ENCODE assay signal across 13 mouse cellular contexts in the genomic region with DNA sequence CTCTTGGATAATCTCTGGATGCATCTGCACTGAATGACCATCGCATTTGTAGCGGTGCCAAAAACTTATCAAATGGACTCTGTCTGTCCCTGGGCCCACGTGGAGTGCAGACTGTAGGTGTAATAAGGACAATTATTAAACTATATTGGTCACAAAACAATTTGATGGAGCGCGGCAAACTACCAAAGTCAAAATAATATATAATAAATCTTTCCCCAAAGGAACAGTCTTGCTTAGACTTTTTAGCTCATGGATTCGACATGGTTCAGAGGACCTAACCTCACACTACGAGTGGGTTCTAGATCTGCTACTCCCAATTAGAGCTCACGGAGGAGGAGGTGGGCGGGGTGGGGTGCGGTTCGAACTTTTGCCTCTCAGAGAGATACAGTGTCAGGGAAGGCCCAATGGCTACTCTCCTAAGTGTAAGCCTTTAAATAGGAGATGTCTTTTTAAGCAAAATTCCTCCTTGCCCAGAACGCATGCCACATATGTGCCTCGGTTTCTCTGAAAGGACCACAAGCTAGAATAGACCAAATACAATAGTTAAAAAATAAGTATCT. TPM values are rescaled to one million over a fixed set of nuclear protein-coding genes. Genes with fewer than 3 reads are reported as not detected.
DNase-seq lines count a peak whose midpoint lies in the region; ATAC-seq and TF ChIP-seq lines count a peak whose summit lies in the region.
"Had no signal": no experiment of that assay in that cellular context is flagged by ENCODE, and none has a peak within 500 bp of the region (broad histone marks: within the 10 kb centered on the region; RNA-seq: fewer than 3 reads in every experiment).

No protein-coding gene starts in this region.

- peak overlapping the region; percentile 77 for H3K4me2 ChIP-seq in forebrain, embryonic 14.5 days (ENCODE audit: low read length)

- TF ChIP-seq POLR2A in heart, adult 2 months (IDR thresholded peaks at IDR 0.05; ENCODE audit: insufficient read depth, low read depth, low read length) = no peak
- TF ChIP-seq POLR2A in MEL (IDR thresholded peaks at IDR 0.05; ENCODE audit: control insufficient read depth in 1 of 2, insufficient read depth in 1 of 2, low read depth in 1 of 2, low read length in 2 of 2, poor library complexity in 1 of 2) = no peak

- no peak for ATAC-seq in forebrain, embryonic 14.5 days
- no peak for ATAC-seq in erythroid progenitor cell, adult 5-6 weeks (replicated peaks; ENCODE audit: low FRiP score, poor library complexity, severe bottlenecking)
- ATAC-seq: CD4-positive, CD25-positive, alpha-beta regulatory T cell, adult 4 months had no signal

- H3K79me2 ChIP-seq in heart, adult 2 months (replicated peaks; ENCODE audit: control insufficient read depth, insufficient read depth, low read length) = no peaks in the 10 kb centered on the region
- peaks cover 40% of the 10 kb centered on the region for H3K79me2 ChIP-seq in MEL (ENCODE audit: control insufficient read depth, insufficient read depth, low read length, poor library complexity)

- peak overlapping the region; percentile 71; the same call in 1 of the 2 replicates for H3K4me3 ChIP-seq in heart, embryonic 10.5 days
- no peak overlapping the region for H3K4me3 ChIP-seq in heart, adult 2 months
- peak overlapping the region; percentile 72 to 94 for H3K4me3 ChIP-seq in MEL (ENCODE audit: control insufficient read depth in 1 of 2, insufficient read depth in 1 of 2, low read depth in 2 of 2, low read length in 2 of 2)
- H3K4me3 ChIP-seq in forebrain, embryonic 14.5 days (ENCODE audit: low read depth, low read length) = peak overlapping the region; percentile 62
- H3K4me3 ChIP-seq in midbrain, embryonic 10.5 days = peak overlapping the region; percentile 80

- no peak overlapping the region for H3K9ac ChIP-seq in heart, adult 2 months (ENCODE audit: low read depth, low read length)
- peak overlapping the region; percentile 93 for H3K9ac ChIP-seq in MEL (ENCODE audit: control insufficient read depth, low read depth, low read length, poor library complexity, severe bottlenecking)
- peak overlapping the region; percentile 55 for H3K9ac ChIP-seq in forebrain, embryonic 14.5 days (ENCODE audit: low read length)

- no peak for TF ChIP-seq CTCF in heart, adult 2 months (IDR thresholded peaks at IDR 0.05)
- no peak for TF ChIP-seq CTCF in MEL (IDR thresholded peaks at IDR 0.05 in 2 of 3, conservative IDR thresholded peaks at IDR 0.05 in 1 of 3; ENCODE audit: control insufficient read depth in 1 of 3, insufficient read depth in 1 of 3, low read depth in 2 of 3, low read length in 3 of 3, poor library complexity in 1 of 3, severe bottlenecking in 1 of 3)

- no peaks in the 10 kb centered on the region for H3K9me3 ChIP-seq in heart, embryonic 10.5 days
- H3K9me3 ChIP-seq in MEL (replicated peaks; ENCODE audit: insufficient read depth, low read length) = no peaks in the 10 kb centered on the region
- no peaks in the 10 kb centered on the region for H3K9me3 ChIP-seq in forebrain, embryonic 14.5 days (replicated peaks; ENCODE audit: control insufficient read depth, low read length)
- H3K9me3 ChIP-seq in midbrain, embryonic 10.5 days (replicated peaks) = no peaks in the 10 kb centered on the region

- H3K27me3 ChIP-seq in heart, embryonic 10.5 days (ENCODE audit: insufficient read depth, poor library complexity, severe bottlenecking) = peaks cover 98% of the 10 kb centered on the region
- peaks cover 39% of the 10 kb centered on the region for H3K27me3 ChIP-seq in heart, adult 2 months (ENCODE audit: control insufficient read depth, insufficient read depth, low read length)
- no peaks in the 10 kb centered on the region for H3K27me3 ChIP-seq in MEL (ENCODE audit: control insufficient read depth in 1 of 2, insufficient read depth in 2 of 2, low read length in 2 of 2)
- peaks cover 40% of the 10 kb centered on the region for H3K27me3 ChIP-seq in forebrain, embryonic 14.5 days (replicated peaks; ENCODE audit: control insufficient read depth, insufficient read depth, low read length)
- H3K27me3 ChIP-seq in midbrain, embryonic 10.5 days (ENCODE audit: low read depth, poor library complexity, severe bottlenecking) = peaks cover 100% of the 10 kb centered on the region

- H3K4me1 ChIP-seq in heart, embryonic 10.5 days = peaks cover 25% of the 10 kb centered on the region
- H3K4me1 ChIP-seq in heart, adult 2 months (ENCODE audit: control insufficient read depth, insufficient read depth, low read length) = no peaks in the 10 kb centered on the region
- H3K4me1 ChIP-seq in MEL (ENCODE audit: control insufficient read depth in 1 of 2, insufficient read depth in 2 of 2, low read length in 2 of 2) = peaks cover 8 to 10% of the 10 kb centered on the region in 2 experiments
- peaks cover 5% of the 10 kb centered on the region; the same call in 1 of the 2 replicates for H3K4me1 ChIP-seq in forebrain, embryonic 14.5 days (ENCODE audit: control insufficient read depth, insufficient read depth, low read length)
- peaks cover 69% of the 10 kb centered on the region for H3K4me1 ChIP-seq in midbrain, embryonic 10.5 days

- intact Hi-C loops in heart, adult 2 months (cut with DNase I) = loop anchor here (2.0 to 10.0 kb wide), 2 partner anchors 23 to 231 kb away; no protein-coding TSS in a partner anchor

- TF ChIP-seq EP300 in heart, adult 2 months (IDR thresholded peaks at IDR 0.05; ENCODE audit: insufficient read depth, low read depth, low read length) = no peak
- no peak for TF ChIP-seq EP300 in MEL (IDR thresholded peaks at IDR 0.05; ENCODE audit: low read depth in 1 of 2, low read length in 2 of 2)

- H3K27ac ChIP-seq in heart, embryonic 10.5 days = no peak overlapping the region
- H3K27ac ChIP-seq in heart, adult 2 months = no peak overlapping the region
- H3K27ac ChIP-seq in MEL (ENCODE audit: control insufficient read depth, low read depth, low read length) = no peak overlapping the region
- H3K27ac ChIP-seq in forebrain, embryonic 14.5 days (ENCODE audit: low read depth, low read length) = peak overlapping the region; percentile 97
- peak overlapping the region; percentile 97 for H3K27ac ChIP-seq in midbrain, embryonic 10.5 days (replicated peaks)
- H3K27ac ChIP-seq: macrophage had no signal

- no peak for DNase-seq in heart, embryonic 10.5 days (ENCODE audit: low spot score)
- no peak for DNase-seq in heart, adult 2 months
- peak; percentile 59 for DNase-seq in MEL (ENCODE audit: low read depth, low spot score)
- DNase-seq in forebrain, embryonic 14.5 days (ENCODE audit: low spot score) = peak; percentile 27
- peak; percentile 15 for DNase-seq in midbrain, embryonic 10.5 days (ENCODE audit: low spot score)
- DNase-seq in ovary, adult 18-20 months (ENCODE audit: low spot score) = no peak
- DNase-seq in kidney, postnatal 36 days = no peak
- DNase-seq: adrenal gland, postnatal 14 days; thymus, adult 18-20 months had no signal

- 26% methylated on average over 13 of the region's 13 CpGs for WGBS in heart, embryonic 10.5 days
- WGBS in heart, adult 2 months = 34% methylated on average over 13 of the region's 13 CpGs
- 29% methylated on average over 13 of the region's 13 CpGs for WGBS in forebrain, embryonic 14.5 days
- 24% methylated on average over 13 of the region's 13 CpGs for WGBS in midbrain, embryonic 10.5 days

- no peak for TF ChIP-seq RAD21 in MEL (IDR thresholded peaks at IDR 0.05; ENCODE audit: low read depth, low read length)

- H3K36me3 ChIP-seq in heart, embryonic 10.5 days = no peaks in the 10 kb centered on the region
- no peaks in the 10 kb centered on the region for H3K36me3 ChIP-seq in heart, adult 2 months (ENCODE audit: control insufficient read depth, insufficient read depth, low read length)
- peaks cover 0 to 10% of the 10 kb centered on the region in 2 experiments; a peak in 3 of 4 replicates for H3K36me3 ChIP-seq in MEL (ENCODE audit: control insufficient read depth in 1 of 2, insufficient read depth in 2 of 2, low read length in 2 of 2)
- no peaks in the 10 kb centered on the region for H3K36me3 ChIP-seq in forebrain, embryonic 14.5 days (ENCODE audit: control insufficient read depth, insufficient read depth, low read length)
- H3K36me3 ChIP-seq in midbrain, embryonic 10.5 days = no peaks in the 10 kb centered on the region

RNA-seq across cellular contexts. Expression of gene Zic5, which starts 0.5 kb away (rescaled TPM):
- 0.04 and 0.30 TPM in 2 replicates for polyA plus RNA-seq in heart, embryonic 10.5 days (2016; fragmentation: Nextera tagmentation; extraction: Ambion mirVana)
- not detected for total RNA-seq in heart, adult 2 months (2021)
- not detected in 2 replicates for polyA plus RNA-seq in heart, adult 2 months (2012; rRNA removed)
- 9.9 and 10.4 TPM in 2 replicates for total RNA-seq in MEL (2012; rRNA removed)
- polyA plus RNA-seq in MEL (2012; ENCODE audit: insufficient read depth in 1 of 2, insufficient read length in 2 of 2, low read depth in 1 of 2, low replicate concordance in 2 of 2, missing spikeins in 1 of 2) = 10 to 100 TPM; 23.6 to 50.6 TPM
- polyA plus RNA-seq in forebrain, embryonic 14.5 days (2014; fragmentation: Nextera tagmentation; extraction: Ambion mirVana) = 9.5 and 10.9 TPM in 2 replicates
- polyA plus RNA-seq in midbrain, embryonic 10.5 days (2016; fragmentation: Nextera tagmentation; extraction: Ambion mirVana) = 13.6 and 15.3 TPM in 2 replicates
- not detected in 2 replicates for total RNA-seq in erythroid progenitor cell, adult 5-6 weeks (2015; ENCODE audit: low replicate concordance)
- total RNA-seq in erythroid progenitor cell, adult 5-6 weeks (2017; ENCODE audit: low replicate concordance) = not detected in 2 replicates
- total RNA-seq: adrenal gland, postnatal 14 days had no signal
- polyA plus RNA-seq: CD4-positive, CD25-positive, alpha-beta regulatory T cell, adult 4 months; intestine, embryonic 14.5 days; macrophage had no signal

RNA-seq across cellular contexts. Expression of gene Zic2, which starts 9.2 kb away (rescaled TPM):
- 0.11 TPM in 1 of 2 replicates, not detected in the other for polyA plus RNA-seq in heart, embryonic 10.5 days (2016; fragmentation: Nextera tagmentation; extraction: Ambion mirVana)
- total RNA-seq in heart, adult 2 months (2021) = not detected
- 0.31 TPM in 1 of 2 replicates, not detected in the other for polyA plus RNA-seq in heart, adult 2 months (2012; rRNA removed)
- total RNA-seq in MEL (2012; rRNA removed) = 0.07 TPM in 1 of 2 replicates, not detected in the other
- 1 to 10 TPM in 1 of 2 experiments, not detected in 1; 1.1 TPM for polyA plus RNA-seq in MEL (2012; ENCODE audit: insufficient read depth in 1 of 2, insufficient read length in 2 of 2, low read depth in 1 of 2, low replicate concordance in 2 of 2, missing spikeins in 1 of 2)
- polyA plus RNA-seq in forebrain, embryonic 14.5 days (2014; fragmentation: Nextera tagmentation; extraction: Ambion mirVana) = 7.3 and 9.8 TPM in 2 replicates
- polyA plus RNA-seq in midbrain, embryonic 10.5 days (2016; fragmentation: Nextera tagmentation; extraction: Ambion mirVana) = 5.7 and 6.4 TPM in 2 replicates
- not detected in 2 replicates for total RNA-seq in erythroid progenitor cell, adult 5-6 weeks (2015; ENCODE audit: low replicate concordance)
- total RNA-seq in erythroid progenitor cell, adult 5-6 weeks (2017; ENCODE audit: low replicate concordance) = not detected in 2 replicates
- total RNA-seq: adrenal gland, postnatal 14 days had no signal
- polyA plus RNA-seq: CD4-positive, CD25-positive, alpha-beta regulatory T cell, adult 4 months; intestine, embryonic 14.5 days; macrophage had no signal

RNA-seq across cellular contexts. Expression of gene Gm5089, which starts 15.1 kb away (rescaled TPM):
- polyA plus RNA-seq in heart, embryonic 10.5 days (2016; fragmentation: Nextera tagmentation; extraction: Ambion mirVana) = not detected in 2 replicates
- not detected for total RNA-seq in heart, adult 2 months (2021)
- not detected in 2 replicates for polyA plus RNA-seq in heart, adult 2 months (2012; rRNA removed)
- total RNA-seq in MEL (2012; rRNA removed) = not detected in 2 replicates
- polyA plus RNA-seq in MEL (2012; ENCODE audit: insufficient read depth in 1 of 2, insufficient read length in 2 of 2, low read depth in 1 of 2, low replicate concordance in 2 of 2, missing spikeins in 1 of 2) = not detected
- 0.25 and 0.33 TPM in 2 replicates for polyA plus RNA-seq in forebrain, embryonic 14.5 days (2014; fragmentation: Nextera tagmentation; extraction: Ambion mirVana)
- 0.82 and 1.3 TPM in 2 replicates for polyA plus RNA-seq in midbrain, embryonic 10.5 days (2016; fragmentation: Nextera tagmentation; extraction: Ambion mirVana)
- total RNA-seq in erythroid progenitor cell, adult 5-6 weeks (2015; ENCODE audit: low replicate concordance) = not detected in 2 replicates
- not detected in 2 replicates for total RNA-seq in erythroid progenitor cell, adult 5-6 weeks (2017; ENCODE audit: low replicate concordance)
- total RNA-seq: adrenal gland, postnatal 14 days had no signal
- polyA plus RNA-seq: CD4-positive, CD25-positive, alpha-beta regulatory T cell, adult 4 months; intestine, embryonic 14.5 days; macrophage had no signal

RNA-seq across cellular contexts. Expression of gene Gm10837, which starts 24.4 kb away (rescaled TPM):
- polyA plus RNA-seq in heart, embryonic 10.5 days (2016; fragmentation: Nextera tagmentation; extraction: Ambion mirVana) = not detected in 2 replicates
- not detected for total RNA-seq in heart, adult 2 months (2021)
- polyA plus RNA-seq in heart, adult 2 months (2012; rRNA removed) = not detected in 2 replicates
- total RNA-seq in MEL (2012; rRNA removed) = not detected in 2 replicates
- polyA plus RNA-seq in MEL (2012; ENCODE audit: insufficient read depth in 1 of 2, insufficient read length in 2 of 2, low read depth in 1 of 2, low replicate concordance in 2 of 2, missing spikeins in 1 of 2) = not detected
- polyA plus RNA-seq in forebrain, embryonic 14.5 days (2014; fragmentation: Nextera tagmentation; extraction: Ambion mirVana) = 0.32 and 0.55 TPM in 2 replicates
- polyA plus RNA-seq in midbrain, embryonic 10.5 days (2016; fragmentation: Nextera tagmentation; extraction: Ambion mirVana) = 0.07 and 0.25 TPM in 2 replicates
- total RNA-seq in erythroid progenitor cell, adult 5-6 weeks (2015; ENCODE audit: low replicate concordance) = not detected in 2 replicates
- not detected in 2 replicates for total RNA-seq in erythroid progenitor cell, adult 5-6 weeks (2017; ENCODE audit: low replicate concordance)
- total RNA-seq: adrenal gland, postnatal 14 days had no signal
- polyA plus RNA-seq: CD4-positive, CD25-positive, alpha-beta regulatory T cell, adult 4 months; intestine, embryonic 14.5 days; macrophage had no signal

Comparison
In these comparisons a context has a peak if more than half of its experiments do, and no peak if none do; other contexts are left out.
1. DNase-seq: peak in MEL (single experiment), forebrain, embryonic 14.5 days (single experiment) and midbrain, embryonic 10.5 days (single experiment); none in heart, embryonic 10.5 days (single experiment), heart, adult 2 months (0 of 2), ovary, adult 18-20 months (single experiment) and kidney, postnatal 36 days (0 of 2).
2. H3K27ac ChIP-seq: peak in forebrain, embryonic 14.5 days (single experiment) and midbrain, embryonic 10.5 days (single experiment); none in heart, embryonic 10.5 days (single experiment), heart, adult 2 months (single experiment) and MEL (single experiment).